Mouse (Mus musculus) forebrain, embryonic 12.5 days (tissue): ENCODE results near the gene Prss33. TPM values are rescaled to one million over a fixed set of nuclear protein-coding genes. Genes with fewer than 3 reads are reported as not detected.

Experiments used
- ATAC-seq: fragments of 200-750 bp; cut with Nextera tagmentation; 2 replicates; pipeline ENCODE4 v1.8.0; 2017; ENCODE audit warnings: moderate TSS enrichment; ENCODE audit not compliant: low FRiP score
- H3K27ac ChIP-seq: fragments of 300-500 bp; sonication (generic); 2 replicates; pipeline ENCODE4 v1.5.1; 2016; ENCODE audit warnings: mild to moderate bottlenecking
- H3K27me3 ChIP-seq: fragments of 300-500 bp; sonication (generic); 2 replicates; pipeline ENCODE4 v1.6.1; 2016; ENCODE audit warnings: mild to moderate bottlenecking
- H3K36me3 ChIP-seq: fragments of 300-500 bp; sonication (generic); replicated peaks from 2 replicates; pipeline ENCODE4 v1.6.1; 2016; ENCODE audit warnings: mild to moderate bottlenecking
- H3K4me1 ChIP-seq: fragments of 300-500 bp; sonication (generic); 2 replicates; pipeline ENCODE4 v1.6.1; 2016
- H3K4me2 ChIP-seq: fragments of 300-500 bp; sonication (generic); 2 replicates; pipeline ENCODE4 v1.6.1; 2016; ENCODE audit warnings: mild to moderate bottlenecking, moderate library complexity
- H3K4me3 ChIP-seq: fragments of 300-500 bp; sonication (generic); replicated peaks from 2 replicates; pipeline ENCODE4 v1.5.1; 2016; ENCODE audit warnings: mild to moderate bottlenecking
- H3K9ac ChIP-seq: fragments of 300-500 bp; sonication (generic); 2 replicates; pipeline ENCODE4 v1.6.1; 2016; ENCODE audit warnings: mild to moderate bottlenecking
- H3K9me3 ChIP-seq: fragments of 300-500 bp; sonication (generic); 2 replicates; pipeline ENCODE4 v1.6.1; 2016
- WGBS: fragments of 180-500 bp; shearing (Covaris S2); methylation state at CpG from one replicate; pipeline ENCODE4 v1.1.7; 2016; 5-methylcytosine and 5-hydroxymethylcytosine counted together
- polyA plus RNA-seq: library from polyadenylated mRNA; unstranded; fragments of >200 nt; fragmentation: Nextera tagmentation; extraction: Ambion mirVana; gene quantifications from 2 replicates; pipeline ENCODE4 v1.2.1, GENCODE M21; 2016

Gene Prss33
- polyA plus RNA-seq, 1 experiment from 2014 or later, result not detected

- Histone ChIP-seq H3K4me2 (no peak overlapping the region), H3K4me3 (no peak overlapping the region), H3K27me3 (no peaks in the 10 kb centered on the region), H3K36me3 (peaks cover 100% of the 10 kb centered on the region), H3K9me3 (peaks cover 15% of the 10 kb centered on the region), H3K27ac (no peak overlapping the region), H3K4me1 (peaks cover 8% of the 10 kb centered on the region), H3K9ac (no peak overlapping the region)
- 82% methylated on average over 6 of the region's 6 CpGs for WGBS
- no peak for ATAC-seq
Measured at GRCm38 (mm10) chr17:23822094-23822493, 13.8 kb downstream of the Prss33 start.

DNA sequence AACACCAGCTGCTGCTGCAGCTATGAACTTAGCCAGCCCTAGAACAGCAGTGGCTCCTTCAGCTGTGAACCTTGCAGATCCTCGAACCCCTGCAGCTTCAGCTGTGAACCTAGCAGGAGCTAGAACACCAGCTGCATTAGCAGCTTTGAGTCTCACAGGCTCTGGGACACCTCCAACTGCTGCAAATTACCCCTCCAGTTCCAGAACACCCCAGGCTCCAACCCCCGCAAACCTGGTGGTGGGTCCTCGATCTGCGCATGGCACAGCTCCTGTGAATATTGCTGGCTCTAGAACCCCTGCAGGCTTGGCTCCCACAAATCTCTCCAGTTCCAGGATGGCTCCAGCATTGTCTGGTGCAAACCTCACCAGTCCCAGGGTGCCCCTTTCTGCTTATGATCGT is 15.1 kb downstream of the Prss33 start:
- no peak for ATAC-seq
- no peak overlapping the region for H3K9ac ChIP-seq
- WGBS, result 99% methylated on average over 5 of the region's 5 CpGs

GRCm38 (mm10) chr17:23819235-23819634 is 16.6 kb downstream of the Prss33 start:
- Histone ChIP-seq H3K4me1 (no peaks in the 10 kb centered on the region), H3K9ac (no peak overlapping the region), H3K9me3 (peaks cover 30% of the 10 kb centered on the region), H3K4me3 (no peak overlapping the region), H3K4me2 (no peak overlapping the region), H3K27ac (no peak overlapping the region), H3K36me3 (peaks cover 100% of the 10 kb centered on the region), H3K27me3 (no peaks in the 10 kb centered on the region)
- 99% methylated on average over 25 of the region's 25 CpGs for WGBS
- no peak for ATAC-seq

More for the DNA sequence above, 15.1 kb downstream of the Prss33 start:
- Histone ChIP-seq H3K9me3 (peaks cover 22% of the 10 kb centered on the region), H3K4me2 (no peak overlapping the region), H3K27ac (no peak overlapping the region), H3K27me3 (no peaks in the 10 kb centered on the region), H3K36me3 (peaks cover 100% of the 10 kb centered on the region), H3K4me1 (no peaks in the 10 kb centered on the region; the same call in 1 of the 2 replicates), H3K4me3 (no peak overlapping the region)

DNA sequence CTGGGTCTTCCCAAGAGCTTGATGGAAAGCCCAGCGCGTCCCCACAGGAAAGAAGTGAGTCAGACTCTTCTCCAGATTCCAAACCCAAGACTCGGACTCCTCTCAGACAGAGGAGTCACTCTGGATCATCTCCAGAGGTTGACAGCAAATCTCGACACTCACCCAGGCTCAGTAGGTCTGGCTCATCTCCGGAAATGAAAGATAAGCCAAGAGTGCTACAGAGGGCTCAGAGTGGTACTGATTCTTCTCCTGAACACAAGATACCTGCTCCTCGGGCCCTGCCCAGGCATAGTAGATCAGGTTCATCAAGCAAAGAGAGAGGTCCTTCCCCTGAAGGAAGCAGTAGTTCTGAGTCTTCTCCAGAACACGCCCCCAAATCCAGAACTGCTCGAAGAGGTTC is 17.3 kb downstream of the Prss33 start:
- H3K27me3 ChIP-seq, result no peaks in the 10 kb centered on the region
- no peak overlapping the region for H3K4me3 ChIP-seq
- H3K9ac ChIP-seq, result no peak overlapping the region
- 98% methylated on average over 8 of the region's 8 CpGs for WGBS
- H3K9me3 ChIP-seq, result peaks cover 30% of the 10 kb centered on the region
- no peaks in the 10 kb centered on the region for H3K4me1 ChIP-seq
- H3K4me2 ChIP-seq, result no peak overlapping the region
- peaks cover 100% of the 10 kb centered on the region for H3K36me3 ChIP-seq
- H3K27ac ChIP-seq, result no peak overlapping the region
- no peak for ATAC-seq

GRCm38 (mm10) chr17:23815641-23816040 is 20.2 kb downstream of the Prss33 start:
- H3K27ac ChIP-seq, result no peak overlapping the region
- 98% methylated on average over 16 of the region's 16 CpGs for WGBS
- H3K9me3 ChIP-seq, result peaks cover 30% of the 10 kb centered on the region
- no peak for ATAC-seq
- H3K9ac ChIP-seq, result no peak overlapping the region
- no peak overlapping the region for H3K4me3 ChIP-seq
- H3K36me3 ChIP-seq, result peaks cover 97% of the 10 kb centered on the region
- no peaks in the 10 kb centered on the region for H3K27me3 ChIP-seq
- H3K4me1 ChIP-seq, result no peaks in the 10 kb centered on the region
- H3K4me2 ChIP-seq, result no peak overlapping the region

GRCm38 (mm10) chr17:23807918-23808317 is 27.9 kb downstream of the Prss33 start:
- peaks cover 30% of the 10 kb centered on the region for H3K4me1 ChIP-seq
- H3K9me3 ChIP-seq, result no peaks in the 10 kb centered on the region
- 93% methylated on average over 3 of the region's 3 CpGs for WGBS
- H3K4me2 ChIP-seq, result no peak overlapping the region
- ATAC-seq, result no peak
- H3K27ac ChIP-seq, result no peak overlapping the region
- H3K9ac ChIP-seq, result no peak overlapping the region
- H3K36me3 ChIP-seq, result peaks cover 65% of the 10 kb centered on the region
- H3K4me3 ChIP-seq, result no peak overlapping the region
- no peaks in the 10 kb centered on the region for H3K27me3 ChIP-seq

DNA sequence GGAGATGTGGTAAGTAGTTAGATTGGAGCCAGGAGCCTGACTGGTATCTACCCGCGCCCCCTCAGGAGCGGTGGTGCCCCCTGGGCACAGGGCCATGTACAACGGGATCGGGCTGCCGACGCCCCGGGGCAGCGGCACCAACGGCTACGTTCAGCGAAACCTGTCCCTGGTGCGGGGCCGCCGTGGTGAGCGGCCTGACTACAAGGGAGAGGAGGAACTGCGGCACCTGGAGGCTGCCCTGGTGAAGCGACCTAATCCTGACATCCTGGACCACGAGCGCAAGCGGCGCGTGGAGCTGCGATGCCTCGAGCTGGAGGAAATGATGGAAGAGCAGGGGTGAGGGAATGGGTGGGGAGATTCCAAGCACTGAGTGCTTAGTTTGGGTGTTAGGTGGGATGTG is 29.0 kb downstream of the Prss33 start:
- H3K4me3 ChIP-seq, result no peak overlapping the region; the same call in 1 of the 2 replicates
- ATAC-seq, result no peak
- 0 out of 2 replicates have a peak overlapping the region, but pooled peaks have one; percentile 87 for H3K4me2 ChIP-seq
- no peaks in the 10 kb centered on the region for H3K27me3 ChIP-seq
- WGBS, result 87% methylated on average over 25 of the region's 25 CpGs
- peaks cover 30% of the 10 kb centered on the region for H3K4me1 ChIP-seq
- H3K9me3 ChIP-seq, result no peaks in the 10 kb centered on the region
- no peak overlapping the region for H3K9ac ChIP-seq
- H3K36me3 ChIP-seq, result peaks cover 54% of the 10 kb centered on the region
- no peak overlapping the region for H3K27ac ChIP-seq

- Histone ChIP-seq H3K36me3 (peaks cover 31% of the 10 kb centered on the region), H3K4me2 (peak overlapping the region; percentile 87), H3K9me3 (no peaks in the 10 kb centered on the region), H3K4me3 (peak overlapping the region; percentile 99), H3K27me3 (no peaks in the 10 kb centered on the region), H3K9ac (peak overlapping the region; percentile 98), H3K4me1 (peaks cover 30% of the 10 kb centered on the region), H3K27ac (no peak overlapping the region)
- 7% methylated on average over 8 of the region's 8 CpGs for whole genome bisulfite sequencing
- no peak for ATAC-seq
Measured at GRCm38 (mm10) chr17:23804426-23805085, 31.3 kb downstream of the Prss33 start.

DNA sequence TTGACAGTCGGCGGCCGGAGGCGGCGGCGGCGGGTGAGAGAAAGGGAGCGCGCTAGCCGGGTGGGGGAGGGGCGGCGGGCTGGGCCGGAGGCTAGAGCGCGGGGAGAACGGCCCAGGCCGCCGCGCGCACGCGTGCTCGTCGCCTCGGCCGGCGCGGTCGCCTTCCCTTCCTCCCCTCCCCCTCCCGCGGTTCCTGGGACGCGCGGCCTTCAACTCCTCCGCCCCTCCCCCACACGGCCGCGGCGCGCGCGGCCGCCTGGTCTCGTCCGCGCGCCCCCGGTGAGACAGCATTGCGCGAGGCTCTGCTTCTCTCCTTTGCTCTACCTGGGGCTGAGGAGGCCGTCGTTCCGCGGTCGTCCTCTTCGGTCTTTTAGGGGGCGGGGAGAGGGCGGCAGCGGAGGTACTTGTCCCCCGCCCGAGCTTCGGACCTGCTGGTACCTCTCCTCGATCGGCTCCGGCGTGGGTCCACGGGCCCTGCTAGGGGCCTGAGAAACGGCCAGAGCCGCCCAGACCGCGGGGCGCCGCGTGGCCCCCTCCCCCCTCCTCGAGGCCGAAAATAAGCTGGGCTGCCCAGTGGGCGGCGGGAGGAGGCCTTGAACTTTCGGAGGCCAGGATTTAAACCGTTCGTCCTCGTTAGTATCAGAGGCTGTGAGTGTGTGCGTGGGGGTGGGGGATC is 32.4 kb downstream of the Prss33 start:
- H3K9me3 ChIP-seq, result no peaks in the 10 kb centered on the region
- H3K4me3 ChIP-seq, result peak overlapping the region; percentile 99
- peak; percentile 76 for ATAC-seq
- H3K36me3 ChIP-seq, result peaks cover 21% of the 10 kb centered on the region
- WGBS, result under 1% methylated on average over 53 of the region's 83 CpGs
- H3K27me3 ChIP-seq, result no peaks in the 10 kb centered on the region
- H3K9ac ChIP-seq, result peak overlapping the region; percentile 98
- peaks cover 30% of the 10 kb centered on the region for H3K4me1 ChIP-seq
- H3K4me2 ChIP-seq, result peak overlapping the region; percentile 87
- H3K27ac ChIP-seq, result peak overlapping the region; percentile 97

DNA sequence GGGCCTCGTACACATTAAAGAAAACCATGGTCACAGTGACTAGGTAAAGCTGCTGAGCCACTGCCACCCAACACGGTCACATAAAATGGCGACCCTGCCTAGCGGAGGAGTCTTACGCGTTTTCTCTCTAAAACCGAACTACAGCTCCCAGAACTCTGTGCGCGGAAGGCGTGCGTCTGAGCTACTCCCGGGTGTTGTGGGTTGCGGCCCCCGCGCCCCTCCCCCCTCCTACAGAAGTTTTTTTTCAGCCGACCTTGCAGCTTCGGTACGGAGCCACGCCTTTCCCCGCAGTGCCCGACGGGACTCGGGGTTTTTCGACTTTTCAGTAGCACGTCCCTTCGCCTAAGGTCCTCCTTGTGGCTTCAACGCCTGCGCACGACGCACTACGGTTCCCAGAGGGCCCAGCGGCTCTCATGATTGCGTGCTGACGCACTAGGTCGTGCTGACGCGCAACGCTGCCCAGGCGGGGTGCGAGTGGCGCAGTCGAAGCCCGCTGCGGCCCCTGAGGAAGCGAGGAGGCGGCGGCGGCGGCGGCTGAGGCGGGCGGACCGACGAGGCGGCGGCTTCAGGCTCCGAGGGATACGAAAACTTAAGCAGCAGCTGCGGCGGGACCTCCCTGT is 33.0 kb downstream of the Prss33 start:
- peak; percentile 98 for ATAC-seq
- H3K27me3 ChIP-seq, result no peaks in the 10 kb centered on the region
- H3K4me1 ChIP-seq, result peaks cover 30% of the 10 kb centered on the region
- H3K4me3 ChIP-seq, result peak overlapping the region; percentile 99
- peak overlapping the region; percentile 87 for H3K4me2 ChIP-seq
- WGBS, result under 1% methylated on average over 60 of the region's 60 CpGs
- peak overlapping the region; percentile 98 for H3K9ac ChIP-seq
- peaks cover 14% of the 10 kb centered on the region for H3K36me3 ChIP-seq
- no peaks in the 10 kb centered on the region for H3K9me3 ChIP-seq
- peak overlapping the region; percentile 97 for H3K27ac ChIP-seq

DNA sequence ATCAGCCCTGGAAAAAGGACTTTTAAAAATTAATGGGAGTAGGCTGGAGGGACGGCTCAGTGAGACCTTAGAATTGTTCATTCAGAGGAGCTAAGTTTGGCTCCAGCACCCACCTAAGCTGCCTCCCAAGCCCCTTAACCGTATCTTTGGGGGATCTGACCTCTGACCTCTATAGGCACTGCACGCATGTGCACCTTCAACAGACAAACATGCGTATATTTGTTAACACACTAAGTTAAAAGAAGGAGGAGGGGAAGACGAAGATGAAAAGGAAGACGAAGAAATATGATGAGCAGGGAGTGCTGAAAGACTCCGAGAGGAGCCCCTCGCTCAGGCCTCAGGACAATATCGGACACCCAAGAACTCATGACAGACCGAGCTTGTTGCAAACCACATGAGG is 34.2 kb downstream of the Prss33 start:
- no peaks in the 10 kb centered on the region for H3K27me3 ChIP-seq
- H3K4me2 ChIP-seq, result no peak overlapping the region
- H3K4me1 ChIP-seq, result peaks cover 22% of the 10 kb centered on the region
- H3K27ac ChIP-seq, result no peak overlapping the region
- WGBS, result 94% methylated on average over 10 of the region's 10 CpGs
- no peak overlapping the region for H3K4me3 ChIP-seq
- peaks cover 2% of the 10 kb centered on the region; the same call in 1 of the 2 replicates for H3K36me3 ChIP-seq
- no peak for ATAC-seq
- no peak overlapping the region for H3K9ac ChIP-seq
- no peaks in the 10 kb centered on the region for H3K9me3 ChIP-seq

- Histone ChIP-seq H3K27ac (no peak overlapping the region), H3K4me2 (no peak overlapping the region), H3K9ac (no peak overlapping the region), H3K4me1 (no peaks in the 10 kb centered on the region; the same call in 1 of the 2 replicates), H3K36me3 (no peaks in the 10 kb centered on the region), H3K9me3 (no peaks in the 10 kb centered on the region), H3K27me3 (no peaks in the 10 kb centered on the region), H3K4me3 (no peak overlapping the region)
- no peak for ATAC-seq
- 81% methylated on average over 7 of the region's 7 CpGs for WGBS
Measured at GRCm38 (mm10) chr17:23797316-23797715, 38.5 kb downstream of the Prss33 start.
